In the genomic region with DNA sequence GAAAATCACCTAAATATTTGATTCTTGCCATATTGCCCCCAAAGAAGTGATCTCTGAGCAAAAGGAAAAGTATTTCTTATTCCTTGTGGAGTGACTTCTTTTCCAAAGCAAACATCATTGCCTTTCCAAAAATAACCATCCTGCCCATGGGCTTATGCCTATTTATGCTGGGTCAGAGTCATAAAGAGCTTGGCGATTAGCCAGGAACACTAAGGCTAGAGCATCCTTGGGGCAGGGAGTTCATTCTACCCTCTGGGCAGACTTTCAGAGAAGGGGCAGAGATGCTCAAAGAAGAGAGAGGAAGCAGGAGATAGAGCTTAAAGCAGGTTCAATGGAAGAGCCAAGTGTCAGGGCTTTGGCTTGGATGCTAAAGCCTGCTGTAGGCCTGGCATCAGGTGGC, we compare ENCODE assay signal across 17 mouse cellular contexts.
"Had no signal": no experiment of that assay in that cellular context is flagged by ENCODE, and none has a peak within 500 bp of the region (broad histone marks: within the 10 kb centered on the region; RNA-seq: fewer than 3 reads in every experiment).

No protein-coding gene starts in this region.

- ATAC-seq: lung, postnatal 0 days; midbrain, embryonic 16.5 days had no signal

- H3K9ac ChIP-seq: lung, embryonic 15.5 days; midbrain, embryonic 12.5 days; neural tube, embryonic 12.5 days; stomach, embryonic 15.5 days had no signal

- H3K4me3 ChIP-seq: lung, embryonic 15.5 days; midbrain, embryonic 10.5 days; midbrain, embryonic 12.5 days; myocyte; neural tube, embryonic 12.5 days; stomach, embryonic 15.5 days had no signal

- H3K36me3 ChIP-seq: lung, embryonic 15.5 days; midbrain, embryonic 10.5 days; midbrain, embryonic 12.5 days; neural tube, embryonic 12.5 days; stomach, embryonic 15.5 days had no signal

- H3K27ac ChIP-seq: lung, embryonic 15.5 days; midbrain, embryonic 10.5 days; midbrain, embryonic 12.5 days; neural tube, embryonic 12.5 days; stomach, embryonic 15.5 days; stomach, postnatal 0 days had no signal

- DNase-seq: lung, adult 18-20 months; lung, postnatal 14 days; lung, postnatal 4 days; midbrain, embryonic 14.5 days; right cerebral cortex, postnatal 14 days; thymus, adult 2 months; thymus, postnatal 14 days; thymus, postnatal 36 days had no signal

- H3K4me2 ChIP-seq: lung, embryonic 15.5 days; midbrain, embryonic 12.5 days; neural tube, embryonic 12.5 days; stomach, embryonic 15.5 days had no signal

- H3K4me1 ChIP-seq: lung, embryonic 15.5 days; midbrain, embryonic 10.5 days; midbrain, embryonic 12.5 days; neural tube, embryonic 12.5 days; stomach, embryonic 15.5 days had no signal

- H3K27me3 ChIP-seq: lung, embryonic 15.5 days; midbrain, embryonic 12.5 days; neural tube, embryonic 12.5 days; stomach, embryonic 15.5 days had no signal

- H3K9me3 ChIP-seq: lung, embryonic 15.5 days; midbrain, embryonic 10.5 days; midbrain, embryonic 12.5 days; neural tube, embryonic 12.5 days; stomach, embryonic 15.5 days had no signal
